Mouse (Mus musculus) cerebellum, adult 11-12 months (tissue): ENCODE measurements around the gene Fam178b.
A peak's percentile ranks its signal among the peaks of the same experiment; 100 is the strongest.

Experiments
- DNase-seq: peaks from one replicate; pipeline ENCODE4 v3.0.0; 2022

Gene Fam178b

GRCm38 (mm10) chr1:36583408-36584116 lies 99.4 kb downstream of the Fam178b start:
- DNase-seq, result no peak

GRCm38 (mm10) chr1:36582211-36582610 lies 100.8 kb downstream of the Fam178b start:
- no peak for DNase-seq

GRCm38 (mm10) chr1:36581260-36581659 lies 101.7 kb downstream of the Fam178b start:
- DNase-seq, result no peak

GRCm38 (mm10) chr1:36580384-36581207 lies 102.4 kb downstream of the Fam178b start:
- peak; percentile 80 for DNase-seq

- DNase-seq, result peak; percentile 54
These were observed 103.0 kb downstream of the Fam178b start for GRCm38 (mm10) chr1:36579974-36580383.

- DNase-seq, result no peak
These were observed 105.8 kb downstream of the Fam178b start for GRCm38 (mm10) chr1:36576991-36577675.

- no peak for DNase-seq
These were observed 107.6 kb downstream of the Fam178b start for GRCm38 (mm10) chr1:36575347-36575746.

GRCm38 (mm10) chr1:36574196-36574955 lies 108.6 kb downstream of the Fam178b start:
- DNase-seq, result no peak

GRCm38 (mm10) chr1:36573524-36573923 lies 109.5 kb downstream of the Fam178b start:
- DNase-seq, result no peak

GRCm38 (mm10) chr1:36572709-36573108 lies 110.3 kb downstream of the Fam178b start:
- DNase-seq, result no peak

GRCm38 (mm10) chr1:36572140-36572700 lies 110.8 kb downstream of the Fam178b start:
- DNase-seq, result no peak

- no peak for DNase-seq
These were observed 111.4 kb downstream of the Fam178b start for GRCm38 (mm10) chr1:36571627-36572026.

GRCm38 (mm10) chr1:36570320-36570719 lies 112.7 kb downstream of the Fam178b start:
- DNase-seq, result no peak

GRCm38 (mm10) chr1:36569694-36570276 lies 113.2 kb downstream of the Fam178b start:
- no peak for DNase-seq

GRCm38 (mm10) chr1:36568776-36569175 lies 114.2 kb downstream of the Fam178b start:
- no peak for DNase-seq

GRCm38 (mm10) chr1:36567818-36568603 lies 115.0 kb downstream of the Fam178b start:
- no peak for DNase-seq

GRCm38 (mm10) chr1:36566425-36566824 lies 116.6 kb downstream of the Fam178b start:
- DNase-seq, result no peak

- no peak for DNase-seq
These were observed 118.9 kb downstream of the Fam178b start for GRCm38 (mm10) chr1:36564101-36564500.

- no peak for DNase-seq
These were observed 119.4 kb downstream of the Fam178b start for GRCm38 (mm10) chr1:36563632-36564031.

- no peak for DNase-seq
These were observed 119.8 kb downstream of the Fam178b start for GRCm38 (mm10) chr1:36563197-36563596.

GRCm38 (mm10) chr1:36562388-36562787 lies 120.6 kb downstream of the Fam178b start:
- DNase-seq, result no peak
